Mouse (Mus musculus): ENCODE measurements around the gene Fam102a. TPM values are rescaled to one million over a fixed set of nuclear protein-coding genes. Genes with fewer than 3 reads are reported as not detected.

Gene Fam102a
- polyA plus RNA-seq, 1 experiment from 2014 or later: 6.8 TPM

DNA sequence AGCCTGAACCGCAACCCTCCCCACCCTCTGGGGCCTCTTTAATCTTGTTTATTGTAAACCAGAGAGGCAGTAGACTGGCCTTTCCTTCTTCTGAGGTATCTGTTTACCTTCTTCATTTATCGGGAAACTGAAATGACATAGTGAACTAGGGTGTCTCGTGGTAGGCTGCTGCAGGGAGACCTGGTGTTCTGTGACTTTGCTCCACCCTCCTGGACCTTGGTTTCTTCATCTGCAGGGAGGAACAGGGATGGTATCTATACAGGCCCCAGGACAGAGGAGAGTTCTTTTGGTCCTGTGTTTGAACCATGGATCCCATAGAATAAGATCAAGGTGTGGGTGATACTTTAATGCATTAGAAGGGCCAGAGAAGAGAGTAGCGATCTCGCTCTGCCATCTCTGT, 16.1 kb downstream of the Fam102a start:
- 87% methylated on average over 5 of the region's 5 CpGs for WGBS
- DNase-seq (ENCODE audit: low spot score): no peak
- Histone ChIP-seq H3K36me3 (peaks cover 11% of the 10 kb centered on the region), H3K9me3 (replicated peaks) (no peaks in the 10 kb centered on the region), H3K4me1 (peaks cover 25% of the 10 kb centered on the region), H3K27me3 (ENCODE audit: low read depth, poor library complexity, severe bottlenecking) (no peaks in the 10 kb centered on the region), H3K4me3 (no peak overlapping the region), H3K27ac (replicated peaks) (no peak overlapping the region)

DNA sequence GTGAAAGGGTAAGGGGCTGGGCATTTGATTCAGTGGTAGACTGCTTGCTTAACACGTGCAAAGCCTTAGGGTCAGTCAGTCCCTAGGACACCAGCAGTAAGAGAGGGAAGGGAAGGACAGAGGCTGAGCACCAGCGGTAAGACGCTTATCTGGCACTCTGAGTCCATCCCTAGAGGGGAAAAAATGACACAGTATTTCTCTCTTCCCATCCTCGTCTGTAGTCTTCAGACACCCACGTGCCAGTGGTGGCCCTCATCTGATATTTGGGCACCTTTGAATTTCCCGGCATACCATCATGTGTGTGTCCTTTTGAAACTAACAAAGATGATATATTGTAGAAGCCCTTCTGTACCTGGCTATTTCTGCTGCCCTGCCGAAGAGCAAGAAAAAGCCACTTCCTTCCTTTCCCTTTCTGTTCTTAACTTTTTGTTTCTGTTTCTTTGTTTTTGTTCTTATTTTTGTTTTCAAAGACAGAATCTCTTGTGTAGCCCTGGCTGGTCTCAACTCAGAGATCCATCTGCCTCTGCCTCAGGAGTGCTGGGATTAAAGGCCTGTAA, 18.5 kb downstream of the Fam102a start:
- Histone ChIP-seq H3K27me3 (ENCODE audit: low read depth, poor library complexity, severe bottlenecking) (no peaks in the 10 kb centered on the region), H3K27ac (replicated peaks) (no peak overlapping the region), H3K4me3 (no peak overlapping the region), H3K9me3 (replicated peaks) (no peaks in the 10 kb centered on the region), H3K36me3 (peaks cover 1% of the 10 kb centered on the region), H3K4me1 (peaks cover 41% of the 10 kb centered on the region)
- DNase-seq (ENCODE audit: low spot score): no peak
- 88% methylated on average over 7 of the region's 7 CpGs for WGBS

DNA sequence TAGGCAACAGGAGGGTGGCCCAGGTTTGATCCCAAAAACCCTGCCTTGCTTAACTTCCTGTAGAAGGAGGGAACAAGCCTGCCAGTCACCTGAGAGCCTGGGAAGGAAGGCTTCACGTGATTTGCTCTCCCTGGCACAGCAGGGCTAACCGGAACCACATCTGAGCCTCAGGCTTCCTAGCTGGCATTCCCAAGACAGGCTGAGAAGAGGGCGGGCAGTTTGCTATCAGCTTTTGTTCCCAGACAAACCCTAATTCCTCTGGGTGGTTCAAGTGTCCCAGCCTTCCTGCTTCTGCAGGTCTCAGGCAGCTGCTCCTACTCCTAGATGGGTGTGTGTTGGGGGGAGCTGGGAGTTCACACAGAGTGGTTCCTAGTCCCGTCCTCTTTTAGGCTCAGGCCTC, 20.4 kb downstream of the Fam102a start:
- no peak for DNase-seq (ENCODE audit: low spot score)
- 57% methylated on average over 4 of the region's 4 CpGs for WGBS

DNA sequence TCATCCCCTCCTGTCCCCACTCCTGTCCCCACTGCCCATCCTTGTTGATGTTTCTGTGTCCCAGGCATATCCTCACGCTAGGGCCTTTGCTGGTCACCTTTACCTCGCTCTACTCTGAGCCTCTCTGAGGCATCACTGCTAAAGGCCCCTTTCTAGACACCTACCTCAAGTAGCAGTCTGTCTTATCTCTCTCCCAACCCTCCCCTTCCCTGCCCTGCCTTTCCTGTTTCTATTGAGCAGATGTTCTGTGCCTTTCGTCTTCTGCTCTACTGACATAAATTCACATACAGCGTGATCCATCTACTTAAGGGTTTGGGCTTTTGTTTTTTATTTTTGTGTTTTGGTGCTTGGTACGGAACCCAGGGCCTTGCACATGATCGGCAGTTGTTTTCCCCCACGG, 20.9 kb downstream of the Fam102a start:
- H3K27me3 ChIP-seq (ENCODE audit: low read depth, poor library complexity, severe bottlenecking): no peaks in the 10 kb centered on the region
- no peak for DNase-seq (ENCODE audit: low spot score)
- H3K9me3 ChIP-seq (replicated peaks): no peaks in the 10 kb centered on the region
- peak overlapping the region; percentile 72 for H3K27ac ChIP-seq (replicated peaks)
- H3K36me3 ChIP-seq: peaks cover 17% of the 10 kb centered on the region
- no peak overlapping the region for H3K4me3 ChIP-seq
- peaks cover 63% of the 10 kb centered on the region for H3K4me1 ChIP-seq
- 93% methylated on average over 7 of the region's 7 CpGs for WGBS

More for the DNA sequence above, 20.4 kb downstream of the Fam102a start:
- Histone ChIP-seq H3K27me3 (ENCODE audit: low read depth, poor library complexity, severe bottlenecking) (no peaks in the 10 kb centered on the region), H3K27ac (replicated peaks) (peak overlapping the region; percentile 72), H3K36me3 (peaks cover 12% of the 10 kb centered on the region), H3K4me3 (no peak overlapping the region), H3K4me1 (peaks cover 60% of the 10 kb centered on the region), H3K9me3 (replicated peaks) (no peaks in the 10 kb centered on the region)

DNA sequence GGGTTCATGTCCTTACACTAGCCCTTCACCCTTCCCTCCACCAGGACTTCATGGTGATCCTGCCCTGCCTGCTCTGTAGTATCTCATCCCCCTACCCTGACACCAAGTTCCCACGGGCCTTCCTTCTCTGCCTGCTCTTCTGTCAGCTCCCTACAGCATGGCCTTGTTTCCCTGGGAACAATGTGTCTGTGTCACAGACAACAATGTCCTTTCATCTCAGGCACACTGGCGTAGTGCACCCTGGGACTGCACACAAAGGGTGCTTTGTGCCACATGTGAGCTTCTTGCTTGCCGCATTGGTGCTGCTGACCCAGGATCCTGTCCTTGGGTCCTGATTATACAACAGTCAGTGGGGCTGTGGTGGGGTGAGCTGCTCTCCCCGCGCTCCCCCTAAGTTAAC, 24.4 kb downstream of the Fam102a start:
- H3K4me3 ChIP-seq: peak overlapping the region; percentile 35
- H3K27me3 ChIP-seq (ENCODE audit: low read depth, poor library complexity, severe bottlenecking): no peaks in the 10 kb centered on the region
- H3K9me3 ChIP-seq (replicated peaks): no peaks in the 10 kb centered on the region
- peaks cover 48% of the 10 kb centered on the region for H3K36me3 ChIP-seq
- peak; percentile 76 for DNase-seq (ENCODE audit: low spot score)
- H3K4me1 ChIP-seq: peaks cover 59% of the 10 kb centered on the region
- 25% methylated on average over 5 of the region's 5 CpGs for WGBS
- peak overlapping the region; percentile 89 for H3K27ac ChIP-seq (replicated peaks)

DNA sequence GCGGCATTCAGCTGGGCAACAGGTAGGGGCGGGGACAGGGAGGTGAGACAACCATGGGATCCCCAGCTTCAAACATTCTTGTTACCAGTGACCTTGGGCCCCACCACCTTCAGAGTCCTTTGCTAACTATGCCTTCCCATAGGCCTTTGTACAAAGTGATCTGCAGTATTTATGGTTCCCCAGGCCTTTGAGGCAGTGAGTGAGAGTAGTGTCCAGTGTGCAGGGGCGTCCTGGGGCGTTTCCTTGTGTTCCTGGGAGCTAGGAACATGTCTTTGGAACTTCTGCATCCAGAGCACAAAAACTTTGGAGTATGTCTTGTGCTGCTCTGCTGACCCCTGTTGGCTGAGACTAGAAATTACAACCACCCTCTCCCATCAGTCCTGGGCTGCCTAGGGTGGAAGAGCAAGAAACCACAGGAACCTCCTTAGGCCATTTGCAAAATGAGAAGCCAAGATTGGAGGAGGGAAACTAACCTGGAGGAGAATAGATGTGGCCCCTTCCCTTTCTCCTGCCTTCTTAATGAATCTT, 31.5 kb downstream of the Fam102a start:
- no peaks in the 10 kb centered on the region for H3K27me3 ChIP-seq (ENCODE audit: low read depth, poor library complexity, severe bottlenecking)
- H3K4me1 ChIP-seq: peaks cover 6% of the 10 kb centered on the region
- H3K9me3 ChIP-seq (replicated peaks): no peaks in the 10 kb centered on the region
- 49% methylated on average over 4 of the region's 4 CpGs for WGBS
- peaks cover 71% of the 10 kb centered on the region for H3K36me3 ChIP-seq
- 0 out of 2 replicates have a peak overlapping the region, but pooled peaks have one; percentile 33 for H3K27ac ChIP-seq (replicated peaks)
- peak; percentile 57 for DNase-seq (ENCODE audit: low spot score)
- no peak overlapping the region for H3K4me3 ChIP-seq

DNA sequence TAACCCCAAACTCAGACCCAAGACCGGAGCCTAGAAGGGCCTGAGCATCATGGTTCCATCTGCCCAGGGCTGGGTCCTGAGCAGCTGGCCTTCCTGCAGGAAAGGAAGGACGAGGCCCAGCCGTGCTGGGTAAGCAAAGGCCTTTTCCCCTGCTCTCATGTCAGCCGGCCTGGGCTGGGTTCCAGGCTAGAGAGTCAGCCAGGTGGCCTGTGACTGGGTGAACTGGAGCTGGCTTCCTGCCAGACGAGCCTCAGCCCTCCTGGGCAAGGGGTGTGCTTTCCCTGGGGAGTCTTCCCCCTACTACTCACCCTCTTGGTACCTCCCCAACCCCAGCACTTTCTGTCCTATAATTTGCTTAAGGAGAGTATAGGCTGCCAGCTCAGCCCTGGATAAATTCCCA, 33.0 kb downstream of the Fam102a start:
- no peak overlapping the region for H3K4me3 ChIP-seq
- H3K27ac ChIP-seq (replicated peaks): no peak overlapping the region
- no peaks in the 10 kb centered on the region for H3K27me3 ChIP-seq (ENCODE audit: low read depth, poor library complexity, severe bottlenecking)
- H3K4me1 ChIP-seq: peaks cover 18% of the 10 kb centered on the region
- no peaks in the 10 kb centered on the region for H3K9me3 ChIP-seq (replicated peaks)
- 81% methylated on average over 5 of the region's 5 CpGs for WGBS
- no peak for DNase-seq (ENCODE audit: low spot score)
- H3K36me3 ChIP-seq: peaks cover 66% of the 10 kb centered on the region

DNA sequence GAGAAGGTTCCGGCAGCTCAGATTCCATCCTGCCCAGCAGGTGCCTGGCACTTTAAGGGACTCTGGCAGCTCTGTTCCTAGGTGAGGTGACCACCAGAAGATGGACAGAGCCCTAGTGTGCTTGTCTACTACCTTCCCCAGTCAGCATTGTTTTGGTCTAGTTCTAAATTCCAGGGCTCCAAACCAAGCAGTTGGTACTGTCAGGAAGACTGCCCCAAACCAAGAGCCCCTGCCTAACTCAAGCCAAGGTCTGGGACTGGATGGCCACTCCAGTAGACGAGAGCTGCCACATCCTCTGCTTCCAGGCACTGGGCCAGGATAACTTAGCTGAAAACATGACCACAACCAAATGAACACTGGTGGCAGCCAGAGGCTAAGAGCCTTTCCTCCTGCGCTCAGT, 33.8 kb downstream of the Fam102a start:
- H3K27me3 ChIP-seq (ENCODE audit: low read depth, poor library complexity, severe bottlenecking): no peaks in the 10 kb centered on the region
- no peak overlapping the region for H3K4me3 ChIP-seq
- no peaks in the 10 kb centered on the region for H3K9me3 ChIP-seq (replicated peaks)
- peaks cover 61% of the 10 kb centered on the region for H3K36me3 ChIP-seq
- no peak overlapping the region for H3K27ac ChIP-seq (replicated peaks)
- 90% methylated on average over 3 of the region's 3 CpGs for WGBS
- DNase-seq (ENCODE audit: low spot score): no peak
- peaks cover 18% of the 10 kb centered on the region for H3K4me1 ChIP-seq

DNA sequence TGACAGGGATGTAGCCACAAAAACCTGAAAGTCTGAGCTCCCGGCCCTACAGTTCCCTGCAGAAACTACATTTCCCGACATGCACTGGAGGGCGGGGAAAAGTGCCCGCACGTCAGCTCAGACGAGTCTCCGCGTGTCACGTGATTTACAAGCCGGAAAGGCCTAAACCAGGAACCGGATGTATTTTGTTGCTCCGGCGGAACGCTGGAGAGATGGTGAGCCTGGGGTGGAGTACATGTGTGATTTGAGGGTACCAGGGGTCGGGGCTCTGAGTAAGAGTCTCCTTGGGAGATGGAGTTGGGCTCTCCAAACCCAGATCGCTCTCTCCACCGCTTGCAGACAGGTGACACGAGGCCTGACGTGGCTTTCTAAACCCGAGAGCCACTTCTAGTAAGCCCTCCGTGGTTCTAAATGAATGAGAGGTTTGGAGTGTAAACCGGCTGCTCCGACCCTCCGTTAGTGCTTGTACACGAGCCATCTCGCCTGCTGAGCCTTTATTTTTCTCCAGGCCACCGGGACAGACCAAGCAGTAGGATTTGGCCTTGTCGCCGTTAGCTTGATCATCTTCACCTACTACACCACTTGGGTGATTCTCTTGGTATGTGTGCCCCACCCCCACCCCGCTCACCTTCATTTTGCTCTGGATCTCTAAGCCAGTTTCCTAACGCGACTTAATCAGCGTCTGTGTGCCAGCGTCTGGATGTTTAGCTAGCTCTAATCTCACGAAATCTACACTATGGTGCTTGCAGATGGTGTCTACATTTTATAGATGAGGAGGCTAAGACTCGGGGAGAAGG, 35.8 kb downstream of the Fam102a start, which contains the start of gene Dpm2:
Gene Dpm2 (plus strand): TSS at position 161 of the 797 bp plus-strand sequence.
- Histone ChIP-seq H3K27me3 (ENCODE audit: low read depth, poor library complexity, severe bottlenecking) (peaks cover 1% of the 10 kb centered on the region), H3K9me3 (replicated peaks) (no peaks in the 10 kb centered on the region), H3K36me3 (peaks cover 42% of the 10 kb centered on the region), H3K4me1 (peaks cover 28% of the 10 kb centered on the region), H3K27ac (replicated peaks) (peak within 1 kb of the TSS; percentile 82), H3K4me3 (peak within 1 kb of the TSS; percentile 83)
- peak; percentile 88 for DNase-seq (ENCODE audit: low spot score)
- WGBS: 3% methylated on average over 36 of the region's 36 CpGs

DNA sequence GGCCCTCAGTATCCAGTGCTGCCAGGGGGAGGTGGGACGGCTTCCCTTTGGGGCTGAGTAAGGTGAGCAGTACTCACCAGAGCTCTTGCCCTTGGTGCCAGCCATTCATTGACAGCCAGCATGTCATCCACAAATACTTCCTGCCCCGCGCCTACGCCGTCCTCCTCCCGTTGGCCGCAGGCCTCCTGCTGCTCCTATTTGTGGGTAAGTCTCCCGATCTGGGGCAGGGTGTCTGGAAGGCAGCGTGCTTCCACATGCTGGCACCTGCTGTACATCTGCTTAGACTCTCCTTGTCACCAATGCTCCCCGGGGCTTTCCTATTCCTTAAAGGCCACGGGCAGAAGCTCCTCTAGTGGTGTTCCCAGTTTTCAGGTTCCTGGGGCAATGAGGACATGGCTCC, 37.1 kb downstream of the Fam102a start:
- Histone ChIP-seq H3K36me3 (peaks cover 30% of the 10 kb centered on the region), H3K27me3 (ENCODE audit: low read depth, poor library complexity, severe bottlenecking) (peaks cover 14% of the 10 kb centered on the region), H3K27ac (replicated peaks) (no peak overlapping the region), H3K4me3 (peak overlapping the region; percentile 20; the same call in 1 of the 2 replicates), H3K4me1 (peaks cover 32% of the 10 kb centered on the region), H3K9me3 (replicated peaks) (no peaks in the 10 kb centered on the region)
- WGBS: 90% methylated on average over 11 of the region's 11 CpGs
- no peak for DNase-seq (ENCODE audit: low spot score)

DNA sequence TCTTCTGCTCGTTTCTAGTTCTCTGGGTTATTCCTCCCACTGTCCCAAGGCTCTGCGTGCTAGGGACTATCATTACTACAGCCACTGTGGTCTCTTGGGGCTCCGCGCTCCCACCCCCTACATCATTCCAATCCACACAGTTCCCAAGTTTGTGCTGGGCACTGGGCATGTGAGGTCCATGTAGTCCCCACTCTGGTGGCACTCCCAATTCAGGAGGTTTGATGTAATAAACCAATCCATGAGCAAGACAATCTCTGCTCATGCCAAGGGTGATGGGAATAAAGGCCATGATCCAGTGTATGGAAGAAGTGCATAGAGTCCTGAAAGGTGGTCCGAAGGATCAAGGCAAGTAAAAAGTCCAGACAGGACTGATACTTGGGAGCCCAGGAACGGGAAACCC, 39.4 kb downstream of the Fam102a start, which contains the start of gene Pip5kl1:
Gene Pip5kl1 (plus strand): TSS at position 301 of the 400 bp plus-strand sequence.
- WGBS: 76% methylated on average over 6 of the region's 6 CpGs
- Histone ChIP-seq H3K4me3 (peak within 1 kb of the TSS; percentile 68), H3K9me3 (replicated peaks) (no peaks in the 10 kb centered on the region), H3K4me1 (peaks cover 35% of the 10 kb centered on the region), H3K36me3 (peaks cover 12% of the 10 kb centered on the region), H3K27me3 (ENCODE audit: low read depth, poor library complexity, severe bottlenecking) (peaks cover 37% of the 10 kb centered on the region), H3K27ac (replicated peaks) (peak within 1 kb of the TSS; percentile 50; the same call in 1 of the 2 replicates)
- DNase-seq (ENCODE audit: low spot score): no peak

DNA sequence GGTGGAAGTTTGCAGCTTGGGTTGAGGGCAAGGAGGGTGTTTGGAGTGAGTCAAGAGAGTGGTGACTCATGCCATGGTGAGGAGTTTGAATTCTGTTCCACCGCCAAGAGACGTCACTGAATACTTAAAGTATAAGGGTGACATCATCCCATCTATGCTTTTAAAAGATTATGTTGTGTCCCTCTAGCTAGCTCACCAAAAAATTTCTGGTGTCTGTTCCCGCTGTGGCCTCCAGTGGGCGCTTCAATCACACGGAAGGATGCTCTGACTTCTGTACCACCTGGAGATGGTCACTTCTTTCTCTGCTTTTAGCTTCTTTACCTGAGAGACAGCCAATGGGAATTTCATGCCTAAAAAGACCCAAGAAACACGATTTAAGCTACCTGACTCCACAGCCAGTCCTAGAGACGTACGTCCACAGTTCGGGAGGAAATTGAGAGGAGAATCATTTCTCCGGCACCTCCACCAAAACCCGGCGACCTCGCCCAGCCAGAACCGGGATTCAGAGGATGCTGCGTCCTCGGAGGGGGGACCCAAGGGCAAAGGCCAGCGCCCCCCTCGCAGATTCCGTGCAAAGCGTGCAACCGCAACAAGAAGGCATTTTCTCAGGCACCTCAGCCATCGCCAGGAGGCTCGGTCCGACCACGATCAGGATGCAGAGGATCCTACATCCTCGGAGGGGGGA, 39.9 kb downstream of the Fam102a start:
- Histone ChIP-seq H3K9me3 (replicated peaks) (no peaks in the 10 kb centered on the region), H3K27me3 (ENCODE audit: low read depth, poor library complexity, severe bottlenecking) (peaks cover 43% of the 10 kb centered on the region), H3K27ac (replicated peaks) (peak overlapping the region; percentile 50; the same call in 1 of the 2 replicates), H3K4me3 (peak overlapping the region; percentile 68), H3K4me1 (peaks cover 35% of the 10 kb centered on the region), H3K36me3 (peaks cover 12% of the 10 kb centered on the region)
- DNase-seq (ENCODE audit: low spot score): peak; percentile 55
- WGBS: 2% methylated on average over 26 of the region's 26 CpGs
